Mouse (Mus musculus) thymus, adult 2 months (tissue): ENCODE measurements around the gene Lmo4.

Experiments
- CTCF ChIP-seq: fragments of 200-500 bp; IDR thresholded peaks from 2 replicates; pipeline ENCODE4 v1.5.1; 2012; ENCODE audit warnings: mild to moderate bottlenecking, control low read depth, low read length, moderate library complexity, borderline replicate concordance; ENCODE audit not compliant: control insufficient read depth, poor library complexity, insufficient read depth; ENCODE audit errors: extremely low read depth
- POLR2A ChIP-seq: fragments of 200-500 bp; IDR thresholded peaks from 2 replicates; pipeline ENCODE4 v1.6.1; 2012; ENCODE audit warnings: mild to moderate bottlenecking, low read length, control low read depth, moderate library complexity; ENCODE audit not compliant: control insufficient read depth, poor library complexity, insufficient read depth; ENCODE audit errors: extremely low read depth

- TF ChIP-seq CTCF, result no peak
- no peak for TF ChIP-seq POLR2A
Measured at GRCm38 (mm10) chr3:144155746-144156145, 49.3 kb downstream of the Lmo4 start.
